Mouse (Mus musculus): ENCODE results near the gene Etl4. TPM values are rescaled to one million over a fixed set of nuclear protein-coding genes. Genes with fewer than 3 reads are reported as not detected.
"Not testable (repeated sequence)": the region's sequence is repeated elsewhere in the genome, so short reads cannot be mapped to it uniquely, and the experiment has no call there.

The Etl4 gene
- polyA plus RNA-seq, 1 experiment from 2014 or later: 7.3 TPM

GRCm38 (mm10) chr2:20180561-20180960 lies 271.0 kb downstream of the Etl4 start:
- not testable (repeated sequence) for H3K27ac ChIP-seq (ENCODE audit: low read depth, low read length); H3K9ac ChIP-seq (replicated peaks; ENCODE audit: low read depth, low read length); H3K4me2 ChIP-seq (ENCODE audit: low read depth, low read length); H3K36me3 ChIP-seq (ENCODE audit: control insufficient read depth, insufficient read depth, low read length); H3K4me3 ChIP-seq (ENCODE audit: low read depth, low read length); ATAC-seq (ENCODE audit: low read depth); H3K9me3 ChIP-seq (ENCODE audit: control insufficient read depth, low read length); H3K4me1 ChIP-seq (ENCODE audit: control insufficient read depth, insufficient read depth, low read length); H3K27me3 ChIP-seq (ENCODE audit: control insufficient read depth, insufficient read depth, low read length)
- 91% methylated on average over 5 of the region's 5 CpGs for WGBS

- WGBS: 88% methylated on average over 7 of the region's 7 CpGs
- not testable (repeated sequence) for H3K27ac ChIP-seq (ENCODE audit: low read depth, low read length); H3K4me2 ChIP-seq (ENCODE audit: low read depth, low read length); H3K9ac ChIP-seq (replicated peaks; ENCODE audit: low read depth, low read length); H3K4me1 ChIP-seq (ENCODE audit: control insufficient read depth, insufficient read depth, low read length); H3K4me3 ChIP-seq (ENCODE audit: low read depth, low read length); H3K27me3 ChIP-seq (ENCODE audit: control insufficient read depth, insufficient read depth, low read length); H3K36me3 ChIP-seq (ENCODE audit: control insufficient read depth, insufficient read depth, low read length); H3K9me3 ChIP-seq (ENCODE audit: control insufficient read depth, low read length); ATAC-seq (ENCODE audit: low read depth)
These were observed 277.6 kb downstream of the Etl4 start for GRCm38 (mm10) chr2:20187223-20187622.

- Histone ChIP-seq H3K4me3 (ENCODE audit: low read depth, low read length) (no peak overlapping the region), H3K9ac (replicated peaks; ENCODE audit: low read depth, low read length) (no peak overlapping the region), H3K4me2 (ENCODE audit: low read depth, low read length) (no peak overlapping the region), H3K27ac (ENCODE audit: low read depth, low read length) (no peak overlapping the region), H3K27me3 (ENCODE audit: control insufficient read depth, insufficient read depth, low read length) (no peaks in the 10 kb centered on the region), H3K4me1 (ENCODE audit: control insufficient read depth, insufficient read depth, low read length) (no peaks in the 10 kb centered on the region), H3K9me3 (ENCODE audit: control insufficient read depth, low read length) (no peaks in the 10 kb centered on the region), H3K36me3 (ENCODE audit: control insufficient read depth, insufficient read depth, low read length) (no peaks in the 10 kb centered on the region)
- ATAC-seq (ENCODE audit: low read depth): no peak
- 88% methylated on average over 7 of the region's 7 CpGs for WGBS
These were observed 293.4 kb downstream of the Etl4 start for GRCm38 (mm10) chr2:20203011-20203410.

GRCm38 (mm10) chr2:20206647-20207046 lies 297.1 kb downstream of the Etl4 start:
- no peak overlapping the region for H3K27ac ChIP-seq (ENCODE audit: low read depth, low read length)
- H3K4me1 ChIP-seq (ENCODE audit: control insufficient read depth, insufficient read depth, low read length): no peaks in the 10 kb centered on the region
- no peaks in the 10 kb centered on the region for H3K9me3 ChIP-seq (ENCODE audit: control insufficient read depth, low read length)
- no peak overlapping the region for H3K9ac ChIP-seq (replicated peaks; ENCODE audit: low read depth, low read length)
- whole genome bisulfite sequencing: 83% methylated on average over 1 of the region's 1 CpGs
- no peak overlapping the region for H3K4me3 ChIP-seq (ENCODE audit: low read depth, low read length)
- no peaks in the 10 kb centered on the region for H3K36me3 ChIP-seq (ENCODE audit: control insufficient read depth, insufficient read depth, low read length)
- no peak for ATAC-seq (ENCODE audit: low read depth)
- H3K4me2 ChIP-seq (ENCODE audit: low read depth, low read length): no peak overlapping the region
- H3K27me3 ChIP-seq (ENCODE audit: control insufficient read depth, insufficient read depth, low read length): no peaks in the 10 kb centered on the region

GRCm38 (mm10) chr2:20208683-20209194 lies 299.2 kb downstream of the Etl4 start:
- no peak overlapping the region for H3K9ac ChIP-seq (replicated peaks; ENCODE audit: low read depth, low read length)
- H3K36me3 ChIP-seq (ENCODE audit: control insufficient read depth, insufficient read depth, low read length): no peaks in the 10 kb centered on the region
- no peak for ATAC-seq (ENCODE audit: low read depth)
- H3K27me3 ChIP-seq (ENCODE audit: control insufficient read depth, insufficient read depth, low read length): no peaks in the 10 kb centered on the region
- no peak overlapping the region for H3K4me3 ChIP-seq (ENCODE audit: low read depth, low read length)
- 81% methylated on average over 3 of the region's 3 CpGs for WGBS
- no peak overlapping the region for H3K27ac ChIP-seq (ENCODE audit: low read depth, low read length)
- no peak overlapping the region for H3K4me2 ChIP-seq (ENCODE audit: low read depth, low read length)
- no peaks in the 10 kb centered on the region for H3K4me1 ChIP-seq (ENCODE audit: control insufficient read depth, insufficient read depth, low read length)
- H3K9me3 ChIP-seq (ENCODE audit: control insufficient read depth, low read length): no peaks in the 10 kb centered on the region

- H3K9ac ChIP-seq (replicated peaks; ENCODE audit: low read depth, low read length): no peak overlapping the region
- H3K4me1 ChIP-seq (ENCODE audit: control insufficient read depth, insufficient read depth, low read length): no peaks in the 10 kb centered on the region
- no peak for ATAC-seq (ENCODE audit: low read depth)
- H3K4me2 ChIP-seq (ENCODE audit: low read depth, low read length): no peak overlapping the region
- no peaks in the 10 kb centered on the region for H3K36me3 ChIP-seq (ENCODE audit: control insufficient read depth, insufficient read depth, low read length)
- no peak overlapping the region for H3K27ac ChIP-seq (ENCODE audit: low read depth, low read length)
- no peaks in the 10 kb centered on the region for H3K27me3 ChIP-seq (ENCODE audit: control insufficient read depth, insufficient read depth, low read length)
- H3K4me3 ChIP-seq (ENCODE audit: low read depth, low read length): no peak overlapping the region
- WGBS: 67% methylated on average over 4 of the region's 4 CpGs
- no peaks in the 10 kb centered on the region for H3K9me3 ChIP-seq (ENCODE audit: control insufficient read depth, low read length)
These were observed 299.8 kb downstream of the Etl4 start for GRCm38 (mm10) chr2:20209359-20209758.

- Histone ChIP-seq H3K36me3 (ENCODE audit: control insufficient read depth, insufficient read depth, low read length) (no peaks in the 10 kb centered on the region), H3K9ac (replicated peaks; ENCODE audit: low read depth, low read length) (no peak overlapping the region), H3K4me3 (ENCODE audit: low read depth, low read length) (no peak overlapping the region), H3K27ac (ENCODE audit: low read depth, low read length) (no peak overlapping the region), H3K9me3 (ENCODE audit: control insufficient read depth, low read length) (no peaks in the 10 kb centered on the region), H3K4me2 (ENCODE audit: low read depth, low read length) (no peak overlapping the region), H3K4me1 (ENCODE audit: control insufficient read depth, insufficient read depth, low read length) (no peaks in the 10 kb centered on the region), H3K27me3 (ENCODE audit: control insufficient read depth, insufficient read depth, low read length) (no peaks in the 10 kb centered on the region)
- no peak for ATAC-seq (ENCODE audit: low read depth)
- 94% methylated on average over 2 of the region's 2 CpGs for WGBS
These were observed 306.7 kb downstream of the Etl4 start for GRCm38 (mm10) chr2:20216275-20216674.

- WGBS: 95% methylated on average over 5 of the region's 5 CpGs
- Histone ChIP-seq H3K27me3 (ENCODE audit: control insufficient read depth, insufficient read depth, low read length) (no peaks in the 10 kb centered on the region), H3K36me3 (ENCODE audit: control insufficient read depth, insufficient read depth, low read length) (no peaks in the 10 kb centered on the region), H3K4me3 (ENCODE audit: low read depth, low read length) (no peak overlapping the region), H3K9me3 (ENCODE audit: control insufficient read depth, low read length) (no peaks in the 10 kb centered on the region), H3K4me1 (ENCODE audit: control insufficient read depth, insufficient read depth, low read length) (no peaks in the 10 kb centered on the region), H3K4me2 (ENCODE audit: low read depth, low read length) (no peak overlapping the region), H3K9ac (replicated peaks; ENCODE audit: low read depth, low read length) (no peak overlapping the region), H3K27ac (ENCODE audit: low read depth, low read length) (no peak overlapping the region)
- no peak for ATAC-seq (ENCODE audit: low read depth)
These were observed 307.3 kb downstream of the Etl4 start for GRCm38 (mm10) chr2:20216686-20217437.

- WGBS: 74% methylated on average over 4 of the region's 4 CpGs
- H3K27ac ChIP-seq (ENCODE audit: low read depth, low read length): no peak overlapping the region
- ATAC-seq (ENCODE audit: low read depth): no peak
- no peaks in the 10 kb centered on the region for H3K4me1 ChIP-seq (ENCODE audit: control insufficient read depth, insufficient read depth, low read length)
- no peaks in the 10 kb centered on the region for H3K27me3 ChIP-seq (ENCODE audit: control insufficient read depth, insufficient read depth, low read length)
- H3K9me3 ChIP-seq (ENCODE audit: control insufficient read depth, low read length): no peaks in the 10 kb centered on the region
- no peaks in the 10 kb centered on the region for H3K36me3 ChIP-seq (ENCODE audit: control insufficient read depth, insufficient read depth, low read length)
- no peak overlapping the region for H3K9ac ChIP-seq (replicated peaks; ENCODE audit: low read depth, low read length)
- H3K4me3 ChIP-seq (ENCODE audit: low read depth, low read length): no peak overlapping the region
- H3K4me2 ChIP-seq (ENCODE audit: low read depth, low read length): no peak overlapping the region
These were observed 321.8 kb downstream of the Etl4 start for GRCm38 (mm10) chr2:20231371-20231770.
